27 mouse cellular contexts compared by ENCODE assay signal in genomic region chr5:22080468-22080986, GRCm38 (mm10).
"Had no signal": no experiment of that assay in that cellular context is flagged by ENCODE, and none has a peak within 500 bp of the region (broad histone marks: within the 10 kb centered on the region; RNA-seq: fewer than 3 reads in every experiment).

No protein-coding gene starts in this region.

- DNase-seq: gastrocnemius, adult 2 months; gastrocnemius, postnatal 10 days; gastrocnemius, postnatal 25 days; heart, adult 18-20 months; heart, postnatal 10 days; heart, postnatal 4 days; kidney, adult 18-20 months; kidney, adult 8-10 months; kidney, postnatal 10 days; kidney, postnatal 25 days; kidney, postnatal 4 days; liver; liver, embryonic 13.5 days; liver, postnatal 0 days had no signal

- H3K9ac ChIP-seq: heart, embryonic 12.5 days; hindbrain, embryonic 14.5 days; intestine, embryonic 15.5 days; limb, embryonic 12.5 days; liver, embryonic 13.5 days; liver, embryonic 15.5 days; liver, postnatal 0 days had no signal

- H3K4me3 ChIP-seq: gastrocnemius, adult 2 months; heart, embryonic 10.5 days; heart, embryonic 12.5 days; intestine, embryonic 15.5 days; layer of hippocampus, adult 2 months; left cerebral cortex, adult 2 months; limb, embryonic 10.5 days; limb, embryonic 12.5 days; liver, embryonic 13.5 days; liver, embryonic 15.5 days had no signal

- ATAC-seq: hindbrain, embryonic 16.5 days; inflammation-experienced regulatory T-cells, adult 6 months; intestine, embryonic 15.5 days; intestine, postnatal 0 days; liver, postnatal 0 days had no signal

- H3K4me2 ChIP-seq: heart, embryonic 12.5 days; hindbrain, embryonic 14.5 days; intestine, embryonic 15.5 days; limb, embryonic 12.5 days; liver, embryonic 11.5 days; liver, embryonic 13.5 days; liver, embryonic 15.5 days had no signal

- H3K4me1 ChIP-seq: heart, embryonic 10.5 days; heart, embryonic 12.5 days; intestine, embryonic 15.5 days; limb, embryonic 10.5 days; limb, embryonic 12.5 days; liver, embryonic 13.5 days; liver, embryonic 15.5 days had no signal

- H3K27me3 ChIP-seq: heart, embryonic 12.5 days; intestine, embryonic 15.5 days; limb, embryonic 12.5 days; liver, embryonic 13.5 days; liver, embryonic 15.5 days had no signal

- H3K27ac ChIP-seq: gastrocnemius, adult 2 months; heart, embryonic 10.5 days; hindbrain, embryonic 14.5 days; intestine, embryonic 15.5 days; layer of hippocampus, adult 2 months; left cerebral cortex, adult 2 months; limb, embryonic 10.5 days; limb, embryonic 12.5 days; liver, embryonic 13.5 days; liver, embryonic 15.5 days had no signal

- H3K9me3 ChIP-seq: heart, embryonic 10.5 days; heart, embryonic 12.5 days; intestine, embryonic 15.5 days; limb, embryonic 10.5 days; limb, embryonic 12.5 days; liver, embryonic 13.5 days; liver, embryonic 15.5 days had no signal

- H3K36me3 ChIP-seq: heart, embryonic 10.5 days; heart, embryonic 12.5 days; intestine, embryonic 15.5 days; limb, embryonic 10.5 days; limb, embryonic 12.5 days; liver, embryonic 13.5 days had no signal
